Mouse (Mus musculus) cerebellum, postnatal 10 days (tissue): Measurements from ENCODE around the gene Tectb.
"Not testable (repeated sequence)": the region's sequence is repeated elsewhere in the genome, so short reads cannot be mapped to it uniquely, and the experiment has no call there.

Experiments used
- DNase-seq, 2 experiments: peaks; one replicate each; pipeline ENCODE4 v3.0.0; 2021; ENCODE audit warnings: mixed read lengths in 2 of 2

Gene Tectb

GRCm38 (mm10) chr19:55180433-55180832 lies at the start of gene Tectb:
Gene Tectb (plus strand): TSS chr19:55180733.
- no peak for DNase-seq

- DNase-seq: no peak
These were observed 48.8 kb upstream of the Tectb start for GRCm38 (mm10) chr19:55131747-55132146.

- no peak for DNase-seq
These were observed 48.1 kb upstream of the Tectb start for GRCm38 (mm10) chr19:55132476-55132875.

GRCm38 (mm10) chr19:55134521-55134920 lies 46.0 kb upstream of the Tectb start:
- DNase-seq: no peak

GRCm38 (mm10) chr19:55135918-55136317 lies 44.6 kb upstream of the Tectb start:
- no peak for DNase-seq

- DNase-seq: peak in 1 of 2 experiments; percentile 21
These were observed 43.7 kb upstream of the Tectb start for GRCm38 (mm10) chr19:55136693-55137427.

- peak in 1 of 2 experiments; percentile 18 for DNase-seq
These were observed 42.6 kb upstream of the Tectb start for GRCm38 (mm10) chr19:55137884-55138283.

- DNase-seq: no peak
These were observed 42.0 kb upstream of the Tectb start for GRCm38 (mm10) chr19:55138506-55138905.

- no peak for DNase-seq
These were observed 41.2 kb upstream of the Tectb start for GRCm38 (mm10) chr19:55139301-55139700.

- DNase-seq: no peak
These were observed 36.9 kb upstream of the Tectb start for GRCm38 (mm10) chr19:55143391-55144300.

GRCm38 (mm10) chr19:55144691-55145090 lies 35.8 kb upstream of the Tectb start:
- DNase-seq: no peak

- DNase-seq: no peak
These were observed 35.4 kb upstream of the Tectb start for GRCm38 (mm10) chr19:55145136-55145535.

- DNase-seq: no peak
These were observed 33.0 kb upstream of the Tectb start for GRCm38 (mm10) chr19:55147568-55147967.

GRCm38 (mm10) chr19:55148109-55148508 lies 32.4 kb upstream of the Tectb start:
- DNase-seq: no peak

GRCm38 (mm10) chr19:55149646-55150045 lies 30.9 kb upstream of the Tectb start:
- no peak for DNase-seq

- not testable (repeated sequence) for DNase-seq
These were observed 28.3 kb upstream of the Tectb start for GRCm38 (mm10) chr19:55152274-55152673.

GRCm38 (mm10) chr19:55152983-55153382 lies 27.6 kb upstream of the Tectb start:
- DNase-seq: no peak

GRCm38 (mm10) chr19:55157029-55157428 lies 23.5 kb upstream of the Tectb start:
- DNase-seq: no peak

GRCm38 (mm10) chr19:55158606-55159005 lies 21.9 kb upstream of the Tectb start:
- peak in 1 of 2 experiments; percentile 10 for DNase-seq

- DNase-seq: no peak
These were observed 20.7 kb upstream of the Tectb start for GRCm38 (mm10) chr19:55159826-55160225.

- no peak for DNase-seq
These were observed 18.3 kb upstream of the Tectb start for GRCm38 (mm10) chr19:55162271-55162670.

- no peak for DNase-seq
These were observed 16.4 kb upstream of the Tectb start for GRCm38 (mm10) chr19:55164162-55164561.

GRCm38 (mm10) chr19:55165183-55165865 lies 15.2 kb upstream of the Tectb start:
- no peak for DNase-seq
